Mouse (Mus musculus): ENCODE measurements around the gene Zfp512b.

DNA sequence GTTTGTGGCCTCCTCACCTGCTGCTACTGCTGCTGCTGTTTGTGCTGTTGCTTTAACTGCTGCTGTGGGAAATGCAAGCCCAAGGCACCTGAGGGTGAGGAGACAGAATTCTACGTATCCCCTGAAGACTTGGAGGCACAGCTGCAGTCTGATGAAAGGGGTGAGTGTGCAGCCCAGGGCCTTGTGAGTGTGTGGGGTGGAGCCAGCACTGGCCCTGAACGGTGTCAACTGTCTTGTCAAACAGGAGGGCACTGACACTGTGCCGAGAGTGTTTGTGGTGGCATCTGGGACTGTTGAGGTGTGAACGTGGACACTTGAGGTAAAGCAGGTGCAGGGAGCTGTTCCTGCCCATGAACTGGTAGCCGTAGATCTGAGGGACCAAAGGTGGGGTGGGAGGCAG, 43.9 kb downstream of the Zfp512b start:
- no peak for TF ChIP-seq CTCF (conservative IDR thresholded peaks at IDR 0.05 in 1 of 2, IDR thresholded peaks at IDR 0.05 in 1 of 2; ENCODE audit: low read depth in 2 of 2, low read length in 2 of 2)
- no peak for TF ChIP-seq USF1 (IDR thresholded peaks at IDR 0.05; ENCODE audit: low read depth, low read length)
- TF ChIP-seq POLR2A (IDR thresholded peaks at IDR 0.05; ENCODE audit: low read depth, low read length): no peak
- TF ChIP-seq USF2 (conservative IDR thresholded peaks at IDR 0.05; ENCODE audit: low read depth, low read length): no peak
- no peak for TF ChIP-seq MAX (IDR thresholded peaks at IDR 0.05; ENCODE audit: low read length)
- TF ChIP-seq EP300 (IDR thresholded peaks at IDR 0.05; ENCODE audit: low read length): no peak
- no peak for TF ChIP-seq ZNF384 (IDR thresholded peaks at IDR 0.05; ENCODE audit: low read depth, low read length)
- no peak for TF ChIP-seq ZC3H11A (IDR thresholded peaks at IDR 0.05; ENCODE audit: low read depth, low read length)
- TF ChIP-seq ZMIZ1 (IDR thresholded peaks at IDR 0.05; ENCODE audit: low read depth, low read length): no peak

Measured in CH12.LX (cell line).